Mouse (Mus musculus): Measurements from ENCODE around the gene Lpp. TPM values are rescaled to one million over a fixed set of nuclear protein-coding genes. Genes with fewer than 3 reads are reported as not detected.

Gene Lpp
- total and polyA plus RNA-seq, 3 experiments: 0.16 TPM; not detected in 2

DNA sequence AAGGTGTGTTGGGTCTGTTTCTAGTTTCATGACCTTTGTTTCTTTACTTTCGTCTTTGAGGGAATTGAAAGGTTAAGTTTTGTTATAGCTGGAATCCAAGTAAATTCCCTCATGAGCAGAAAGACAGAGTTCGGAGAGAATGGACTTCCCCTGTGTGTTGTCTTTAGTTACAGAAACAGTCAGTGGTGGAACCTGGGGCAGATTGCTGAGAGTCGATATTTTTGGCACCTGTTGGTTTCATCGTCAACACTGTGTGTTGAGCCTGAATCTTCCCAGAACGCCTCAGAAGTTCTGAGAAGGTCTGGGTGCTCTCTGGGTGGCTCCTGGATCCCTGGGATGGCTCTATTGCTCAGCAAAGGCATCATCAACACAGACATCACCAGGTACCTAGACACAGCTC, 201.2 kb downstream of the Lpp start:
- Histone ChIP-seq H3K4me3 (ENCODE audit: low read depth, low read length) (no peak overlapping the region), H3K9me3 (replicated peaks) (peaks cover 2% of the 10 kb centered on the region; the same call in 1 of the 2 replicates), H3K27me3 (ENCODE audit: insufficient read depth, low read length) (no peaks in the 10 kb centered on the region), H3K36me3 (replicated peaks) (no peaks in the 10 kb centered on the region), H3K4me1 (ENCODE audit: insufficient read depth, low read depth, low read length) (no peaks in the 10 kb centered on the region)
- TF ChIP-seq POLR2AphosphoS5 (IDR thresholded peaks at IDR 0.05; ENCODE audit: insufficient replicate concordance, low read depth, low read length) (no peak), TAL1 (conservative IDR thresholded peaks at IDR 0.05; ENCODE audit: low read depth, low read length) (no peak), GATA1 (IDR thresholded peaks at IDR 0.05; ENCODE audit: borderline replicate concordance, low read length) (no peak)
- DNase-seq (ENCODE audit: low spot score) (no peak), ATAC-seq (ENCODE audit: extremely low read depth, insufficient number of reproducible peaks, low FRiP score, poor library complexity, severe bottlenecking) (no peak)

- no peaks in the 10 kb centered on the region for H3K4me1 ChIP-seq (ENCODE audit: insufficient read depth, low read depth, low read length)
- DNase-seq (ENCODE audit: low spot score): no peak
- TF ChIP-seq GATA2 (IDR thresholded peaks at IDR 0.05; ENCODE audit: borderline replicate concordance, low read depth, low read length): no peak
- no peak for TF ChIP-seq POLR2AphosphoS5 (IDR thresholded peaks at IDR 0.05; ENCODE audit: insufficient replicate concordance, low read depth, low read length)
- no peak for TF ChIP-seq CTCF (IDR thresholded peaks at IDR 0.05; ENCODE audit: low read depth, low read length)
- TF ChIP-seq GATA1 (IDR thresholded peaks at IDR 0.05; ENCODE audit: borderline replicate concordance, low read length): no peak
- no peak for TF ChIP-seq TAL1 (conservative IDR thresholded peaks at IDR 0.05; ENCODE audit: low read depth, low read length)
- no peaks in the 10 kb centered on the region for H3K27me3 ChIP-seq (ENCODE audit: insufficient read depth, low read length)
- H3K9me3 ChIP-seq (replicated peaks): peaks cover 10% of the 10 kb centered on the region
- no peak overlapping the region for H3K4me3 ChIP-seq (ENCODE audit: low read depth, low read length)
- ATAC-seq (ENCODE audit: extremely low read depth, insufficient number of reproducible peaks, low FRiP score, poor library complexity, severe bottlenecking): no peak
- H3K36me3 ChIP-seq (replicated peaks): no peaks in the 10 kb centered on the region
Observed at GRCm38 (mm10) chr16:24595493-24595892, 202.2 kb downstream of the Lpp start.

- H3K4me1 ChIP-seq (ENCODE audit: insufficient read depth, low read depth, low read length): no peaks in the 10 kb centered on the region
- ATAC-seq (ENCODE audit: extremely low read depth, insufficient number of reproducible peaks, low FRiP score, poor library complexity, severe bottlenecking) (no peak), DNase-seq (ENCODE audit: low spot score) (no peak)
- no peaks in the 10 kb centered on the region for H3K36me3 ChIP-seq (replicated peaks)
- TF ChIP-seq TAL1 (conservative IDR thresholded peaks at IDR 0.05; ENCODE audit: low read depth, low read length) (no peak), POLR2AphosphoS5 (IDR thresholded peaks at IDR 0.05; ENCODE audit: insufficient replicate concordance, low read depth, low read length) (no peak), GATA2 (IDR thresholded peaks at IDR 0.05; ENCODE audit: borderline replicate concordance, low read depth, low read length) (no peak), GATA1 (IDR thresholded peaks at IDR 0.05; ENCODE audit: borderline replicate concordance, low read length) (no peak), CTCF (IDR thresholded peaks at IDR 0.05; ENCODE audit: low read depth, low read length) (no peak)
- H3K4me3 ChIP-seq (ENCODE audit: low read depth, low read length): no peak overlapping the region
- peaks cover 16% of the 10 kb centered on the region for H3K9me3 ChIP-seq (replicated peaks)
- H3K27me3 ChIP-seq (ENCODE audit: insufficient read depth, low read length): no peaks in the 10 kb centered on the region
Observed at GRCm38 (mm10) chr16:24598567-24598966, 205.3 kb downstream of the Lpp start.

DNA sequence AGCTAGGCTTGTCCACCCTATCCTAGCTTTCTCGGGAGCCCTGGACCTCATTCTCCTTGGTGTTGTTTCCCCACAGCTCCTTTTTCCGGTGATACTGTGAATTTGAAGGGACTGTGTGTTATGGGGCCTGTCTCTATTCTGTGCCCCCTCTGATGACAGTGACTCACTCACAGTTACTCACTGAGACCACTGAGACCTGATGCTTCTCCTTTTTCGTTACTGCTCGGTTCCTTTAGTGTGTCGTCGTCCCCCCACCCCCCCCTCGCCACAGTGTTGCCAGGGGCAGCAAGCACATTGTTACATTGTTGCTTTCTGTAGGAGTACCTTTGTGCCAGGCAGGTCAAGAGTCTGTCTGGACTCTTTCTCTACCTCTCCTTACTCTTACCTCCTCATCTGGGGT, 206.5 kb downstream of the Lpp start:
- no peak overlapping the region for H3K4me3 ChIP-seq (ENCODE audit: low read depth, low read length)
- ATAC-seq (ENCODE audit: extremely low read depth, insufficient number of reproducible peaks, low FRiP score, poor library complexity, severe bottlenecking): no peak
- H3K9me3 ChIP-seq (replicated peaks): peaks cover 16% of the 10 kb centered on the region
- H3K27me3 ChIP-seq (ENCODE audit: insufficient read depth, low read length): no peaks in the 10 kb centered on the region
- no peaks in the 10 kb centered on the region for H3K36me3 ChIP-seq (replicated peaks)
- no peaks in the 10 kb centered on the region for H3K4me1 ChIP-seq (ENCODE audit: insufficient read depth, low read depth, low read length)
- DNase-seq (ENCODE audit: low spot score): no peak
- no peak for TF ChIP-seq CTCF (IDR thresholded peaks at IDR 0.05; ENCODE audit: low read depth, low read length)
- no peak for TF ChIP-seq POLR2AphosphoS5 (IDR thresholded peaks at IDR 0.05; ENCODE audit: insufficient replicate concordance, low read depth, low read length)
- TF ChIP-seq GATA2 (IDR thresholded peaks at IDR 0.05; ENCODE audit: borderline replicate concordance, low read depth, low read length): no peak

DNA sequence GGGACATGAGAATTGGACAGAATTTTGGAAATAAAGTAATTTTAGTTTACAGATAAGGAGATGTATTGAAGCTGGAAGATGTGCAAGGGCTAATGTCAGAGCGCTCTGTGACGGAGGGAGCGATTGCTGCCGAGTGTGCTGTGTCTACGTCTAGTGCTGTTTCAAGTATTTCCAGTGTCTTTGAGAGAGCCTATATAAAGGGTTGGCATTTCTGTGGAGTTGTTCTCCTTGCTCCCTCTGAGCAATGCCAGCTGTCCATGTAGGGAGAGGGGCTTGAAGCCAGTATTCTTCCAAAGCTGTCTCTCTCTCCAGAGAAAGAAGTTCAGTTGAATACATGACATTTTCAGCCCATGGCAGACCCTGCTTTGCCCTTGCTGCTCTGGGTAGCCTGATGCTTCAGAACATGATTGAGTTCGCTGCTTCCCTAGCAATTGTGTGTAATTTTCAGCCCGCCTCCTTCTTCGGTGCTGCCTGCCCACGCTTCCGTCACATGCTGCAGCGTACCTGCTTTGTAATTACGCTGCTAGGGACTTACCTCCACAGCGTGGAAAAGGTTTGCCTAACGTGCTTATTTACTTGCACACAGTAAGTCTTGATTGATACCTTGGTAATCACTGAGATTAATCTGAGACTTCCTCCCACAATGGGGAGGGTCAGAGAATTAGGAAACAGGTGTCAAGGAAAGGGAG, 207.1 kb downstream of the Lpp start:
- ATAC-seq (ENCODE audit: extremely low read depth, insufficient number of reproducible peaks, low FRiP score, poor library complexity, severe bottlenecking) (no peak), DNase-seq (ENCODE audit: low spot score) (no peak)
- no peak for TF ChIP-seq GATA1 (IDR thresholded peaks at IDR 0.05; ENCODE audit: borderline replicate concordance, low read length)
- TF ChIP-seq TAL1 (conservative IDR thresholded peaks at IDR 0.05; ENCODE audit: low read depth, low read length): no peak
- TF ChIP-seq GATA2 (IDR thresholded peaks at IDR 0.05; ENCODE audit: borderline replicate concordance, low read depth, low read length): no peak
- no peak for TF ChIP-seq CTCF (IDR thresholded peaks at IDR 0.05; ENCODE audit: low read depth, low read length)
- no peak for TF ChIP-seq POLR2AphosphoS5 (IDR thresholded peaks at IDR 0.05; ENCODE audit: insufficient replicate concordance, low read depth, low read length)
- H3K9me3 ChIP-seq (replicated peaks): peaks cover 18% of the 10 kb centered on the region
- no peaks in the 10 kb centered on the region for H3K36me3 ChIP-seq (replicated peaks)
- H3K27me3 ChIP-seq (ENCODE audit: insufficient read depth, low read length): no peaks in the 10 kb centered on the region
- H3K4me3 ChIP-seq (ENCODE audit: low read depth, low read length): no peak overlapping the region
- H3K4me1 ChIP-seq (ENCODE audit: insufficient read depth, low read depth, low read length): no peaks in the 10 kb centered on the region

GRCm38 (mm10) chr16:24603342-24603741, 210.0 kb downstream of the Lpp start:
- ATAC-seq (ENCODE audit: extremely low read depth, insufficient number of reproducible peaks, low FRiP score, poor library complexity, severe bottlenecking) (no peak), DNase-seq (ENCODE audit: low spot score) (no peak)
- Histone ChIP-seq H3K36me3 (replicated peaks) (no peaks in the 10 kb centered on the region), H3K27me3 (ENCODE audit: insufficient read depth, low read length) (no peaks in the 10 kb centered on the region), H3K4me3 (ENCODE audit: low read depth, low read length) (no peak overlapping the region), H3K4me1 (ENCODE audit: insufficient read depth, low read depth, low read length) (no peaks in the 10 kb centered on the region), H3K9me3 (replicated peaks) (peaks cover 26% of the 10 kb centered on the region)
- no peak for TF ChIP-seq GATA1 (IDR thresholded peaks at IDR 0.05; ENCODE audit: borderline replicate concordance, low read length)
- no peak for TF ChIP-seq CTCF (IDR thresholded peaks at IDR 0.05; ENCODE audit: low read depth, low read length)
- no peak for TF ChIP-seq TAL1 (conservative IDR thresholded peaks at IDR 0.05; ENCODE audit: low read depth, low read length)
- no peak for TF ChIP-seq POLR2AphosphoS5 (IDR thresholded peaks at IDR 0.05; ENCODE audit: insufficient replicate concordance, low read depth, low read length)
- no peak for TF ChIP-seq GATA2 (IDR thresholded peaks at IDR 0.05; ENCODE audit: borderline replicate concordance, low read depth, low read length)
